Mouse (Mus musculus): ENCODE measurements around the gene Was. TPM values are rescaled to one million over a fixed set of nuclear protein-coding genes. Genes with fewer than 3 reads are reported as not detected.
"Not testable (repeated sequence)": the region's sequence is repeated elsewhere in the genome, so short reads cannot be mapped to it uniquely, and the experiment has no call there.

Was gene
- total and polyA plus RNA-seq, 2 experiments from 2014 or later = 0.30 to 0.60 TPM

- no peak for ATAC-seq (ENCODE audit: low FRiP score)
- H3K4me3 ChIP-seq (ENCODE audit: low read depth, low read length) = no peak overlapping the region
- H3K36me3 ChIP-seq (ENCODE audit: insufficient read depth, low read length) = no peaks in the 10 kb centered on the region; the same call in 1 of the 2 replicates
- no peaks in the 10 kb centered on the region for H3K9me3 ChIP-seq (ENCODE audit: low read length)
- H3K27ac ChIP-seq (ENCODE audit: low read depth, low read length) = no peak overlapping the region
- no peak for DNase-seq (ENCODE audit: low spot score)
- 83% methylated on average over 1 of the region's 1 CpGs for WGBS
- no peak for TF ChIP-seq CTCF (IDR thresholded peaks at IDR 0.05)
- H3K27me3 ChIP-seq (ENCODE audit: insufficient read depth, low read length) = no peaks in the 10 kb centered on the region
- no peak overlapping the region for H3K4me2 ChIP-seq (ENCODE audit: low read depth, low read length, poor library complexity, severe bottlenecking)
- H3K4me1 ChIP-seq (ENCODE audit: insufficient read depth, low read length) = no peaks in the 10 kb centered on the region
- H3K9ac ChIP-seq (replicated peaks; ENCODE audit: low read length, poor library complexity, severe bottlenecking) = no peak overlapping the region
These were observed 21.1 kb downstream of the Was start for GRCm38 (mm10) chrX:8069166-8069565.

- not testable (repeated sequence) for H3K4me1 ChIP-seq (ENCODE audit: insufficient read depth, low read length); H3K27me3 ChIP-seq (ENCODE audit: insufficient read depth, low read length); DNase-seq (ENCODE audit: low spot score); H3K4me2 ChIP-seq (ENCODE audit: low read depth, low read length, poor library complexity, severe bottlenecking); H3K36me3 ChIP-seq (ENCODE audit: insufficient read depth, low read length); H3K27ac ChIP-seq (ENCODE audit: low read depth, low read length); ATAC-seq (ENCODE audit: low FRiP score); H3K4me3 ChIP-seq (ENCODE audit: low read depth, low read length); H3K9ac ChIP-seq (replicated peaks; ENCODE audit: low read length, poor library complexity, severe bottlenecking); H3K9me3 ChIP-seq (ENCODE audit: low read length)
- 86% methylated on average over 8 of the region's 8 CpGs for WGBS
These were observed 39.1 kb downstream of the Was start for GRCm38 (mm10) chrX:8051044-8051781.

- Histone ChIP-seq H3K9me3 (ENCODE audit: low read length) (no peaks in the 10 kb centered on the region), H3K9ac (replicated peaks; ENCODE audit: low read length, poor library complexity, severe bottlenecking) (no peak overlapping the region), H3K4me3 (ENCODE audit: low read depth, low read length) (no peak overlapping the region), H3K27me3 (ENCODE audit: insufficient read depth, low read length) (no peaks in the 10 kb centered on the region), H3K27ac (ENCODE audit: low read depth, low read length) (no peak overlapping the region), H3K4me2 (ENCODE audit: low read depth, low read length, poor library complexity, severe bottlenecking) (no peak overlapping the region), H3K4me1 (ENCODE audit: insufficient read depth, low read length) (no peaks in the 10 kb centered on the region), H3K36me3 (ENCODE audit: insufficient read depth, low read length) (no peaks in the 10 kb centered on the region)
- no peak for DNase-seq (ENCODE audit: low spot score)
- TF ChIP-seq CTCF (IDR thresholded peaks at IDR 0.05) = no peak
- 69% methylated on average over 1 of the region's 1 CpGs for WGBS
- no peak for ATAC-seq (ENCODE audit: low FRiP score)
These were observed 57.3 kb downstream of the Was start for GRCm38 (mm10) chrX:8033009-8033408.

Other genes with a start within 250 kb of the Was start
- 61.2 and 68.3 TPM in 2 replicates for gene Otud5, start 249.1 kb downstream of the Was start, total RNA-seq (2014; rRNA removed)
- 37.0 and 39.6 TPM in 2 replicates for gene Otud5, start 249.1 kb downstream of the Was start, polyA plus RNA-seq (2015; fragmentation: Nextera tagmentation; extraction: Ambion mirVana)
- gene Pim2, start 212.2 kb downstream of the Was start, total RNA-seq (2014; rRNA removed) = 12.7 and 17.4 TPM in 2 replicates
- 20.4 and 20.9 TPM in 2 replicates for gene Pim2, start 212.2 kb downstream of the Was start, polyA plus RNA-seq (2015; fragmentation: Nextera tagmentation; extraction: Ambion mirVana)
- 50.2 and 67.0 TPM in 2 replicates for gene Slc35a2, start 206.5 kb downstream of the Was start, total RNA-seq (2014; rRNA removed)
- gene Slc35a2, start 206.5 kb downstream of the Was start, polyA plus RNA-seq (2015; fragmentation: Nextera tagmentation; extraction: Ambion mirVana) = 42.9 and 46.2 TPM in 2 replicates
- gene Pqbp1, start 191.2 kb downstream of the Was start, total RNA-seq (2014; rRNA removed) = 136 and 143 TPM in 2 replicates
- gene Pqbp1, start 191.2 kb downstream of the Was start, polyA plus RNA-seq (2015; fragmentation: Nextera tagmentation; extraction: Ambion mirVana) = 232 and 234 TPM in 2 replicates
- gene Timm17b, start 191.1 kb downstream of the Was start, total RNA-seq (2014; rRNA removed) = 42.6 and 43.4 TPM in 2 replicates
- 141 and 145 TPM in 2 replicates for gene Timm17b, start 191.1 kb downstream of the Was start, polyA plus RNA-seq (2015; fragmentation: Nextera tagmentation; extraction: Ambion mirVana)
- gene Gm10491, start 182.7 kb downstream of the Was start, total RNA-seq (2014; rRNA removed) = not detected in 2 replicates
- gene Gm10491, start 182.7 kb downstream of the Was start, polyA plus RNA-seq (2015; fragmentation: Nextera tagmentation; extraction: Ambion mirVana) = not detected in 2 replicates
- not detected in 2 replicates for gene Gm10490, start 181.0 kb downstream of the Was start, total RNA-seq (2014; rRNA removed)
- not detected in 2 replicates for gene Gm10490, start 181.0 kb downstream of the Was start, polyA plus RNA-seq (2015; fragmentation: Nextera tagmentation; extraction: Ambion mirVana)
- gene Pcsk1n, start 170.7 kb downstream of the Was start, total RNA-seq (2014; rRNA removed) = 111 and 161 TPM in 2 replicates
- gene Pcsk1n, start 170.7 kb downstream of the Was start, polyA plus RNA-seq (2015; fragmentation: Nextera tagmentation; extraction: Ambion mirVana) = 534 and 561 TPM in 2 replicates
- gene Eras, start 161.9 kb downstream of the Was start, total RNA-seq (2014; rRNA removed) = not detected in 2 replicates
- not detected in 2 replicates for gene Eras, start 161.9 kb downstream of the Was start, polyA plus RNA-seq (2015; fragmentation: Nextera tagmentation; extraction: Ambion mirVana)
- 103 and 111 TPM in 2 replicates for gene Hdac6, start 142.6 kb downstream of the Was start, total RNA-seq (2014; rRNA removed)
- gene Hdac6, start 142.6 kb downstream of the Was start, polyA plus RNA-seq (2015; fragmentation: Nextera tagmentation; extraction: Ambion mirVana) = 65.5 and 68.3 TPM in 2 replicates
- gene Gata1, start 112.4 kb downstream of the Was start, total RNA-seq (2014; rRNA removed) = not detected in 2 replicates
- gene Gata1, start 112.4 kb downstream of the Was start, polyA plus RNA-seq (2015; fragmentation: Nextera tagmentation; extraction: Ambion mirVana) = not detected in 2 replicates
- 2.4 TPM in 1 of 2 replicates, not detected in the other for gene Glod5, start 72.0 kb downstream of the Was start, total RNA-seq (2014; rRNA removed)
- 0.81 and 1.1 TPM in 2 replicates for gene Glod5, start 72.0 kb downstream of the Was start, polyA plus RNA-seq (2015; fragmentation: Nextera tagmentation; extraction: Ambion mirVana)
- 32.0 and 45.0 TPM in 2 replicates for gene Suv39h1, start 15.7 kb downstream of the Was start, total RNA-seq (2014; rRNA removed)
- 34.8 and 35.4 TPM in 2 replicates for gene Suv39h1, start 15.7 kb downstream of the Was start, polyA plus RNA-seq (2015; fragmentation: Nextera tagmentation; extraction: Ambion mirVana)
- 324 and 337 TPM in 2 replicates for gene Wdr13, start 42.4 kb upstream of the Was start, total RNA-seq (2014; rRNA removed)
- 59.9 and 60.4 TPM in 2 replicates for gene Wdr13, start 42.4 kb upstream of the Was start, polyA plus RNA-seq (2015; fragmentation: Nextera tagmentation; extraction: Ambion mirVana)
- gene Rbm3, start 55.4 kb upstream of the Was start, total RNA-seq (2014; rRNA removed) = 371 and 394 TPM in 2 replicates
- gene Rbm3, start 55.4 kb upstream of the Was start, polyA plus RNA-seq (2015; fragmentation: Nextera tagmentation; extraction: Ambion mirVana) = 429 and 432 TPM in 2 replicates
- gene Tbc1d25, start 85.7 kb upstream of the Was start, total RNA-seq (2014; rRNA removed) = 21.2 and 24.7 TPM in 2 replicates
- gene Tbc1d25, start 85.7 kb upstream of the Was start, polyA plus RNA-seq (2015; fragmentation: Nextera tagmentation; extraction: Ambion mirVana) = 17.6 and 20.7 TPM in 2 replicates
- 24.7 and 26.6 TPM in 2 replicates for gene Ebp, start 103.0 kb upstream of the Was start, total RNA-seq (2014; rRNA removed)
- gene Ebp, start 103.0 kb upstream of the Was start, polyA plus RNA-seq (2015; fragmentation: Nextera tagmentation; extraction: Ambion mirVana) = 22.9 and 26.9 TPM in 2 replicates
- 59.9 and 68.0 TPM in 2 replicates for gene Porcn, start 116.0 kb upstream of the Was start, total RNA-seq (2014; rRNA removed)
- 42.3 and 44.4 TPM in 2 replicates for gene Porcn, start 116.0 kb upstream of the Was start, polyA plus RNA-seq (2015; fragmentation: Nextera tagmentation; extraction: Ambion mirVana)
- gene Ftsj1, start 161.9 kb upstream of the Was start, total RNA-seq (2014; rRNA removed) = 39.6 and 39.9 TPM in 2 replicates
- gene Ftsj1, start 161.9 kb upstream of the Was start, polyA plus RNA-seq (2015; fragmentation: Nextera tagmentation; extraction: Ambion mirVana) = 35.4 and 39.9 TPM in 2 replicates
- 14.4 and 22.4 TPM in 2 replicates for gene Slc38a5, start 180.6 kb upstream of the Was start, total RNA-seq (2014; rRNA removed)
- 17.1 and 17.5 TPM in 2 replicates for gene Slc38a5, start 180.6 kb upstream of the Was start, polyA plus RNA-seq (2015; fragmentation: Nextera tagmentation; extraction: Ambion mirVana)
- gene Ssxb10, start 236.9 kb upstream of the Was start, total RNA-seq (2014; rRNA removed) = not detected in 2 replicates
- gene Ssxb10, start 236.9 kb upstream of the Was start, polyA plus RNA-seq (2015; fragmentation: Nextera tagmentation; extraction: Ambion mirVana) = not detected in 2 replicates